Mouse (Mus musculus): ENCODE measurements around the gene Tbx10.
"Not testable (repeated sequence)": the region's sequence is repeated elsewhere in the genome, so short reads cannot be mapped to it uniquely, and the experiment has no call there.

The Tbx10 gene

DNA sequence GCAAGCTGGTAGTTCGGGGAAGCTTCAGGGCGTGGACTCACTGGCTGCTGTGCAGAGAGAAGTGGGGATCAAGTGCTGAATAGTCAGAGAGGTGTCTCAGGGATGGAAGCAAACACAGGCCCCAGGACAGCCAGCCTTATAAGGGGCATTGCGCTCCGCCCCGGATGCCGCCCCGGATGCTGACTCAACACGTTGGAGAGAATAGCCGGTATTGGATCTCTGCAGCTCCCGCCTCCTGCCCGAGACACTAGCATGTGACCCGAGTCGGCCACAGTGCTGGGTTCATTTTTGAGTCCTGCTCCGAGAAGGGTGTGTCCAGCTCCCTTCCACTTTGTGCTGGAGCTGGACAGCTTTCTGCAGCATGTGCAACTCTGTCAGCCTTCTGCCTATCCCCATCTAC, 49.6 kb downstream of the Tbx10 start:
- peak; percentile 93 for DNase-seq (ENCODE audit: low read depth, low spot score)

GRCm38 (mm10) chr19:4044109-4044508, 51.6 kb downstream of the Tbx10 start:
- DNase-seq (ENCODE audit: low read depth, low spot score): not testable (repeated sequence)

DNA sequence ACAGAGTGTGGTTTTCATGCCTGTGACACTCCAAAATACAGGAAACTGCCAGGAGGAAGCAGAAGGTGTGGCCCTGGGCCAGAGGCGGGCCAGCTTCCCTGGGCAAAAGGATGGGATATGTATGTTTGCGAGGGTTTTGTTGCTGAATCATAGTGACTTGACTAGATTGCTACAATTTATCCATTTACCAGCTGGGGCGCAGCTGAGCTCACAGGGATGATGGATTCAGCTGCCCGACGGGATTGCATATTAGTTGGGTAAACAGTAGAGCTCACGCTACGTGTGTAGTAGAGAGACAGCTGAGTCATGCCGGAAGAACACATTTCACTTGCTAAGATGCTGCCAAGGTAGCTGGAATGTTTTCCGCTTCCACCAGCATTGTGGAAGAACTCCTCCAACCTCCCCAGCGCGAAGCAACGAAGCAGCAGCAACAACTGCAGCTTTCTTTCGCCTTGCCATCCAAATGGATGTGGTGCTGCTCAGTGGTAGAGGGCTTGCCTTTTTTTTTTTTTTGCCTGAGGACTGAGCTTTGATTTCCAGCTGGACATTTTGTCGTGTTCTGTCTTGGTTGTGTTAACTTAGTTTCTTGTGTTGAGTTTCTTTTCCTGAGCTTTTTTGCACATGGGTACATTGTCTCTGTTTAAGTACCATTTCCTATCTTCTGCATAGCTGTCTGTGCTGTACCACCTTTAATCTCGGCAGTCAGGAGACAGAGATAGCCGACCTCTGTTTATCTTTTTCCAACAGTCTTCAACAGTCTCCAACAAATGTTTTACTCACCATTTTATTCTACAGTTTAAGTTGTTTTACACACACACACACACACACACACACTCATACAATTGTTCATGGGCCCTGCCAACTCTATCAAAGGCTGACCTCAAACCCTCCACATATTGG, 53.7 kb downstream of the Tbx10 start, which contains the start of gene Gstp2:
Gene Gstp2, minus strand, starts transcription at position 58 of the 900 bp plus-strand sequence.
- peak; percentile 96 for DNase-seq (ENCODE audit: low read depth, low spot score)

- peak; percentile 88 for DNase-seq (ENCODE audit: low read depth, low spot score)
Observed at GRCm38 (mm10) chr19:4046866-4047254, 54.3 kb downstream of the Tbx10 start.

GRCm38 (mm10) chr19:4047859-4048258, 55.3 kb downstream of the Tbx10 start:
- peak; percentile 92 for DNase-seq (ENCODE audit: low read depth, low spot score)

DNA sequence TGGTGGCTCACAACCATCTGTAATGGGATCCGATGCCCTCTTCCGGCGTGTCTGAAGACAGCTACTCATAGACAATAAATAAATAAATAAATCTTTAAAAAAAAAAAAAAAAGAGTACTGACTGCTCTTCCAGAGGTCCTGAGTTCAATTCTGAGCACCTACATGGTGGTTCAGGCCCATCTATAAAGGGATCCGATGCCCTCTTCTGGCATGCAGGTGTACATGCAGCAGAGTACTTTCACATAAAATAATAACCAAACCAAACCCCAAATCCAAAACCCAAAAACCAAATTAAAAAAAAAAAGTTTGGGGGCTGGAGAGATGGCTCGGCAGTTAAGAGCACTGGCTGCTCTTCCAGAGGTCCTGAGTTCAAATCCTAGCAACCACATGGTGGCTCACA, 56.5 kb downstream of the Tbx10 start:
- DNase-seq (ENCODE audit: low read depth, low spot score): not testable (repeated sequence)
